Mouse (Mus musculus): Measurements from ENCODE around the gene Nefh. TPM values are rescaled to one million over a fixed set of nuclear protein-coding genes. Genes with fewer than 3 reads are reported as not detected.

The Nefh gene
- total RNA-seq, 4 experiments from 2014 or later: not detected

- DNase-seq (ENCODE audit: low spot score): no peak
These were observed 5.5 kb upstream of the Nefh start for GRCm38 (mm10) chr11:4953401-4953800.

GRCm38 (mm10) chr11:4949256-4950044, 1.6 kb upstream of the Nefh start:
- no peak for DNase-seq (ENCODE audit: low spot score)

GRCm38 (mm10) chr11:4948792-4949191, 928 bp upstream of the Nefh start:
- no peak for DNase-seq (ENCODE audit: low spot score)

- no peak for DNase-seq (ENCODE audit: low spot score)
These were observed 684 bp downstream of the Nefh start for GRCm38 (mm10) chr11:4946947-4947812.

- DNase-seq (ENCODE audit: low spot score): no peak
These were observed 1.3 kb downstream of the Nefh start for GRCm38 (mm10) chr11:4946530-4946929.

GRCm38 (mm10) chr11:4936243-4936642, 11.6 kb downstream of the Nefh start:
- DNase-seq (ENCODE audit: low spot score): no peak

GRCm38 (mm10) chr11:4931009-4931601, 16.8 kb downstream of the Nefh start:
- peak; percentile 8 for DNase-seq (ENCODE audit: low spot score)

- DNase-seq (ENCODE audit: low spot score): no peak
These were observed 20.6 kb downstream of the Nefh start for GRCm38 (mm10) chr11:4927224-4927623.

GRCm38 (mm10) chr11:4921751-4922150, 26.1 kb downstream of the Nefh start:
- peak; percentile 22 for DNase-seq (ENCODE audit: low spot score)

GRCm38 (mm10) chr11:4921281-4921680, 26.6 kb downstream of the Nefh start:
- no peak for DNase-seq (ENCODE audit: low spot score)

- peak; percentile 31 for DNase-seq (ENCODE audit: low spot score)
These were observed 31.8 kb downstream of the Nefh start for GRCm38 (mm10) chr11:4916068-4916467.

GRCm38 (mm10) chr11:4906231-4906630, 41.6 kb downstream of the Nefh start:
- DNase-seq (ENCODE audit: low spot score): no peak

GRCm38 (mm10) chr11:4901956-4902355, 45.9 kb downstream of the Nefh start:
- no peak for DNase-seq (ENCODE audit: low spot score)

- no peak for DNase-seq (ENCODE audit: low spot score)
These were observed 47.4 kb downstream of the Nefh start for GRCm38 (mm10) chr11:4900437-4900836.

- peak; percentile 85 for DNase-seq (ENCODE audit: low spot score)
These were observed 52.7 kb downstream of the Nefh start, which contains the start of gene Thoc5 for GRCm38 (mm10) chr11:4894848-4895816. Thoc5 (plus strand) TSS chr11:4895320.

Small RNA genes lying within 50 kb of the gene (microRNA-seq; reads per million reads assigned to microRNA genes)
- gene Mir6918: not detected

Other genes starting within 250 kb of the Nefh start
- gene Uqcr10, start 243.7 kb downstream of the Nefh start, total RNA-seq (2022): 1,000 to 10,000 TPM; 1,379 to 1,599 (median 1,505) TPM
- 10 to 100 TPM; 25.9 to 31.7 (median 26.3) TPM for gene Zmat5, start 243.4 kb downstream of the Nefh start, total RNA-seq (2022)
- gene Cabp7, start 201.3 kb downstream of the Nefh start, total RNA-seq (2022): not detected
- 10 to 100 TPM; 75.5 to 80.0 (median 78.3) TPM for gene Nf2, start 98.5 kb downstream of the Nefh start, total RNA-seq (2022)
- 1 to 10 TPM in 1 of 4 experiments, under 1 TPM in 3; 0.52 to 1.1 (median 0.82) TPM for gene Nipsnap1, start 74.1 kb downstream of the Nefh start, total RNA-seq (2022)
- 10 to 100 TPM; 14.9 to 19.8 (median 16.2) TPM for gene Thoc5, start 52.7 kb downstream of the Nefh start, total RNA-seq (2022)
- gene Ap1b1, start 38.8 kb upstream of the Nefh start, total RNA-seq (2022): 10 to 100 TPM; 44.3 to 62.4 (median 54.2) TPM
- 1 to 10 TPM; 3.3 to 7.8 (median 5.8) TPM for gene Rasl10a, start 110.1 kb upstream of the Nefh start, total RNA-seq (2022)
- 10 to 100 TPM; 13.8 to 18.1 (median 15.6) TPM for gene Gas2l1, start 117.3 kb upstream of the Nefh start, total RNA-seq (2022)
- 10 to 100 TPM; 26.7 to 27.7 (median 27.3) TPM for gene Rhbdd3, start 150.9 kb upstream of the Nefh start, total RNA-seq (2022)
- 100 to 1,000 TPM in 1 of 4 experiments, 10 to 100 TPM in 3; 74.3 to 111 (median 95.2) TPM for gene Ewsr1, start 151.2 kb upstream of the Nefh start, total RNA-seq (2022)
- 1 to 10 TPM in 1 of 4 experiments, under 1 TPM in 3; 0.73 to 2.0 (median 0.90) TPM for gene Emid1, start 204.2 kb upstream of the Nefh start, total RNA-seq (2022)

Measured in heart, adult 8-10 months (tissue).